ENCODE assay signal across 22 mouse cellular contexts in the genomic region with DNA sequence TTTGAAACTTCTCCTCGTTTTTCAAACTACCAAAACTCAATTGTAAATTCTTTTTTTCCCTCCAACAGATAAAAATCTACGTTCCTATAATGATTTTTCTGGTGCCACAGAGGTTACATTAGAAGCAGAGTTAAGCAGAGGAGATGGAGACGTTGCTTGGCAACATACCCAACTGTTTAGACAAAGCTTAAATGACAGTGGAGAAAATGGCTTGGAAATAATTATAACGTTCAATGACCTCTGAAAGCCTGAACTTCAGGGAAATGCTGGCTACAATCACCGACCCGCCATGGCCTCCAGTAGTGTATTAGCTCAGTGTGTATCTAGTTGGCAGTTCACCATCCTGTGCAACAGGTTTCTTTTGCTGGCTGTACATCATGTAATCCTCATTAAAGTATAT.
"Had no signal": no experiment of that assay in that cellular context is flagged by ENCODE, and none has a peak within 500 bp of the region (broad histone marks: within the 10 kb centered on the region; RNA-seq: fewer than 3 reads in every experiment).

No protein-coding gene starts in this region.

- H3K9ac ChIP-seq: limb, embryonic 12.5 days; limb, embryonic 15.5 days; liver, embryonic 12.5 days; liver, embryonic 15.5 days; lung, embryonic 14.5 days; midbrain, embryonic 13.5 days; neural tube, embryonic 13.5 days had no signal

- H3K4me3 ChIP-seq: limb, embryonic 12.5 days; limb, embryonic 15.5 days; liver, embryonic 12.5 days; liver, embryonic 15.5 days; megakaryocyte, embryonic 14.5 days; midbrain, embryonic 10.5 days; midbrain, embryonic 13.5 days; myocyte; neural tube, embryonic 13.5 days had no signal

- H3K27ac ChIP-seq: limb, embryonic 12.5 days; limb, embryonic 15.5 days; liver, embryonic 12.5 days; liver, embryonic 15.5 days; macrophage; midbrain, embryonic 10.5 days; midbrain, embryonic 13.5 days; neural tube, embryonic 13.5 days; stomach, postnatal 0 days had no signal

- H3K4me2 ChIP-seq: limb, embryonic 12.5 days; limb, embryonic 15.5 days; liver, embryonic 12.5 days; liver, embryonic 15.5 days; lung, embryonic 14.5 days; midbrain, embryonic 13.5 days; neural tube, embryonic 13.5 days had no signal

- H3K27me3 ChIP-seq: limb, embryonic 12.5 days; limb, embryonic 15.5 days; liver, embryonic 12.5 days; liver, embryonic 15.5 days; megakaryocyte, embryonic 14.5 days; midbrain, embryonic 13.5 days; neural tube, embryonic 13.5 days had no signal

- H3K4me1 ChIP-seq: midbrain, embryonic 10.5 days had no signal

- ATAC-seq: liver, embryonic 12.5 days; lung, postnatal 0 days; midbrain, embryonic 13.5 days; midbrain, embryonic 16.5 days had no signal

- H3K36me3 ChIP-seq: limb, embryonic 15.5 days; midbrain, embryonic 10.5 days; midbrain, embryonic 13.5 days; neural tube, embryonic 13.5 days had no signal

- DNase-seq: kidney, adult 9 months; kidney, postnatal 14 days; kidney, postnatal 4 days; left cerebral cortex, postnatal 4 days; lung, embryonic 14.5 days; right cerebral cortex, adult 18-20 months; right cerebral cortex, postnatal 14 days; right cerebral cortex, postnatal 4 days; thymus, postnatal 36 days had no signal

- H3K9me3 ChIP-seq: limb, embryonic 12.5 days; limb, embryonic 15.5 days; liver, embryonic 12.5 days; liver, embryonic 15.5 days; megakaryocyte, embryonic 14.5 days; midbrain, embryonic 10.5 days; midbrain, embryonic 13.5 days; neural tube, embryonic 13.5 days had no signal
